Mouse (Mus musculus) lung, adult 2 months (tissue): ENCODE data around the gene Wdr35.

ENCODE experiments used
- CTCF ChIP-seq: fragments of 200-500 bp; IDR thresholded peaks from 2 replicates; pipeline ENCODE4 v1.5.1; 2011; ENCODE audit warnings: mild to moderate bottlenecking, low read length, control low read depth; ENCODE audit not compliant: insufficient read depth
- POLR2A ChIP-seq: fragments of 200-500 bp; IDR thresholded peaks from 2 replicates; pipeline ENCODE4 v1.6.1; 2011; ENCODE audit warnings: low read depth, mild to moderate bottlenecking, control low read depth, low read length, borderline replicate concordance; ENCODE audit errors: extremely low read depth

DNA sequence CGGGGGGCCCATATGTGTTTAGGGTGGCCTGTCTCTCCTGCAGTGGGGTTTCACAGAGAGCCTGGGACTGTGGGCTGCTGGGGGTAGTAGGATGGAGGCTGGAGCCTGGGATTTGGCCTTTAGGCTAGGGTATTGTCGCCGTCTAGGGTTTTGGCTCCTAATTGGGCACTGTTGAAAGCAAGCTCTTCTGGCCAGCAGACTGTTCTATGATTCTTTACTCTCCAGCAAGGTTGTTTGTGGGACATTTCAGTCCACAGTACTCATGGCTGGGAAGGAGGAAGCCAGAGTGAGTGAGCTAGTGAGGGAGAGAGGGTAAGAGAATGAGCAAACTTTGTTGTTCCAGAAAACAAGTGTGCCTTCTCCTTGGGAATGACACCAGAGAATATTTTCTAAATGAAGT lies 85.8 kb downstream of the Wdr35 start:
- no peak for TF ChIP-seq CTCF
- TF ChIP-seq POLR2A: no peak
